Mouse (Mus musculus) layer of hippocampus, adult 9-10 months (tissue): ENCODE measurements around the gene Itpa.

Source experiments
- DNase-seq: peaks from one replicate; pipeline ENCODE4 v3.0.0; 2022; ENCODE audit warnings: low spot score

Itpa gene

DNA sequence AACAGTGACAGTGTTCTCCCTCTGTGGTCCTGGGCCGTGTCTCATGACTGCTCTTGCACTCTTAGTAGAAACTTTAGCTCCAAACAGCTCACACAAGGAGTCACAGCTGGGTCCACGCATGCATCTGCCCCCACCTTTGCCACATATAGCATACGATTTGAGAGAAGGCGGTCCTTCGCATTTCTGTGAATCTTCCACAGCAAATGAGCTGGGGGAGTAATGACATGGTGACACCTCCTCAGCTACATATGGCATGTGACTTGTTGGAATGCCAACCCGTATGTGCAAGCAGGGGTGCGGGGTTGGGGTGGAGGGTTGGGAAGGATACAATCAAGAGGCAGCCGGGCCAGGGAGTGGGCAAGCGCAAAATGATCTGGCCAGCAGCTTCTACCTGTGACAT is 10.9 kb upstream of the Itpa start:
- no peak for DNase-seq

DNA sequence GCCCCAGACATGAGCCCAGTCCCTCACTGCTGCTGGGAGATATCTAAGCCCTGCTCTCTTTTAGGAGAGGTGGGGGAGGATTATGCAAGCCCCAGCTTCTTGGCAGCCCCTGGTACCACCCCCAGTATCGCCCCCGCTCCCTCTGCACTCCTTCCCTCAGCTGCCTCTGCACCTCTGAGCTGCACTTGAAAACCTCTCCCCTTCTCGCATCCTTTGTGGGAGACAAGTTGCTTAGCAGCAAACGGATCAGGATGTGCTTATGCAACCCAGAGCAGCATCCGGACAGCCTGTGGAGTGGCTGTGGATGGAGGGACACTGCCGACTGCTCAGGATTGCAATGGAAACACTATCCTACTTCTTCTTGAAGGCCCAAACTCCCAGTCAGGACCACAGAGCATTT is 9.9 kb upstream of the Itpa start:
- peak; percentile 68 for DNase-seq

DNA sequence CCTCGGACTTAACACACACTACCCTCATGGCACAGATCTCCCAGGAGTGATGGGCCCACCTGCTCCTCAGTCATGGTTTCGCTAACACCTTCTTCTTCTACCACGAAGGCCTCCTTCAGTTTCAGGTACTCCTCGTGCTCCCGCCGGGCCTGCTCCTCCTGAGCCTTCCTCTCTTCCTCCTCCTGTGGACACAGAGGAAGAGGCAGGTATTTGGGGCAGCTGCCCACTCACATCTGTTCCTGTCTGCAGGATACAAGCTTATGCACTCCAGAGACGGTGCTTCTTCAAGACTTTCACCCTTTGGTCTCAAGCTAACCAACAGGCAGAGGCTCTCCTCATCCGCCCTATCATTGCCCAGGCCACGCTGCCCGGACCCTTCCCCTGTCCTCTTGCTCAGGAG is 8.9 kb upstream of the Itpa start:
- DNase-seq = no peak

DNA sequence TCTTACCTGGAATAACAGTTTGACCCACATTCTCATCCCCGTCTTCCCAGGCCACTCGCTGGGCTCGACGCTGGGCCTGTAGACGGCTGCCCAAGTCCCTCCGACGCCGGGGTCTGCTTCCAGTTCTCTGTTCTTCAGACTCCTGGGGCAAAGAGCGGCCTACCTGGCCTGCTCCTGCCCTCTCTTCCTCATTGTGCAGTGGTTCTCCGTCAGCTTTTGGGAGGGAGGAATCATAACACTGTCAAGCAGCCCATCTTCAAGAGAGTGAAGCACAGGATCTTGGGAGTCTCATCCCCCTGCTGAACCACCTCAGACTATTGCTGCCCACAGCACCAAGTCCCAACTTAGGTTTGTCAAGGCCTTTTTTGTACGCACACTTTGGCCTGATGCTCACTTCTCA is 4.1 kb upstream of the Itpa start:
- DNase-seq = no peak

DNA sequence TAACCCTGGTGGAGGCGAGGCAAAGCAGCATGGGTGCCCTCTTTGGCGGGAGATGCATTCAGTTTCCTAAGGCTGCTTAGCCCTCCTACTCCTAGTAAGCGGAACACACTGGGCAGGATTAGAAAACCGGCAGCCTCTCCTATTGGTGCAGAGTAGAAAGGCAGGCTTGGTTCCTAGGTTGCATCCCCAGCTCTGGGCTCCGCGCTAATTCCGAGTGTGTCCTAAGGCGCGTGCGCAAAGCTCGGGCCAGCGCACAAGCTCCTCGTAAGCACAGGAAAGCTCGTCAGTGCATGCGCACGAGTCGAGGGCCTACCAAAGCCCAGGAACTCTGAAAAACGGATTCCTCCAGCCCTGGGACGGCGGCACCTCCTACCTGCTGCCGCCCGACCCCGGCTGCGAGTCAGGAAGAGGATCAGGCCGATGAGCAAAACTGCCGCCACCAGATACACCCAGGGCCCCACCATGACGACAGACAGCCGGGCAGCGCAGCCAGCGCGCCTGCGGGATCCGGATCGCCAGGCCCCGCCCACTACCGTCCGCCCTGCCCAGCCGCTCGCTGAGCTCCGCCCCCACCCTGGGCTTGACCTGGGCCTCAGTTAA is 3.2 kb upstream of the Itpa start, which contains the start of gene Ddrgk1:
Gene Ddrgk1, minus strand, starts transcription at position 558 of the 600 bp plus-strand sequence.
- DNase-seq = peak; percentile 92

DNA sequence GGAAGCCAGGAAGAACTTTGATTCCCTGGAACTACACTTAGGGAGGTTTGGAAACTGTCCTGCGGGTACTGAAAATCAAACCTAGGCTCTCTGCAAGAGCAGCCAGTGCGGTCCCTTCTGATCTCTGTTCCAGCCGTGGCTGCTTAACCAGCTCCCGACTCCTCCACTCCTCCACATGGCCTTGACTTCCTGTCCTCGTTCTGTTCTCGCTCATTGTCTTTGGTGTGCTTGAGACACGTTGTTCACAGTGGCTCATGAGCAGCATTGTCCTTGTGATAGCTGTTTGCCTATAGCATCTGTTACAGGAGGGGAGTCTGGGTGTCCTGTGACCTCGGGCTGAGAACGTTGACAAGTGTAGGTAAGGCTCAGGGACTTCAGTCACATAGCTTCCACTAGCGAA is 9.8 kb downstream of the Itpa start:
- no peak for DNase-seq

DNA sequence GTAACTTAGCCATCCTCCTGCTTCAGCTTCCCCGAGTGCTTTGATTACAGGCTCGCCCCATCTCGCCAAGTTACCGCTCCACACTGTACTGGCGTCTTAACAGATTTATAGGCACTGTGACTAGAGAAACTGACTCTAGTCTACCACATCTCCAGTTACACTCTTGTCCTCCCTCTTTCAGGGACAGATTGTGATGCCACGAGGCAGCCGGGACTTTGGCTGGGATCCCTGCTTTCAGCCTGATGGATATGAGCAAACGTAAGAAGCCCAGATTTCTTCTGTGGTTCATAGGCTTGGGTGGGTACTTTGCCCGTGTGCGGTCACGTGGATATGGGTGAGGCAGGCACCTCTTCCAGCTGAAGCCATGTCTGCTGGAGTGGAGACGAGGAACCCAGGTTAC is 11.7 kb downstream of the Itpa start:
- DNase-seq = no peak

DNA sequence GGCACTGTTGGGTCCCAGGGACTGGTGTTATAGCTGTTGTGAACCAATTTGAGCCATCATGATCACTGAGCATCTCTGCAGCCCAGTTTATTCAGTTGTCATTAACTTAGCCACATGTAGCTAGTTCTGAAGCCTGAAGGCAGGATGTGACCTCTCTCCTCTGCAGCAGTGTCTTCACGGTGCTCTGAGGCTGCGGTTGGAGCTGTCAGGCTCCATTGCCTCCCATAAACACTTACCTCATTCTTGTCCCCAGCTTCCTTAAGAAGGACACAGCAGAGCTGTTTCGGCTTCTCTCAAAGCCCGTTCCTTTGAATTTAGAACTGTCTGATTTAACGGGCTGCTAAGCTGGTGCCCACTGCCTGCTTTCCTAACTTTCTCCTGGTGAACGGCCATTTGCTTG is 12.5 kb downstream of the Itpa start:
- no peak for DNase-seq

DNA sequence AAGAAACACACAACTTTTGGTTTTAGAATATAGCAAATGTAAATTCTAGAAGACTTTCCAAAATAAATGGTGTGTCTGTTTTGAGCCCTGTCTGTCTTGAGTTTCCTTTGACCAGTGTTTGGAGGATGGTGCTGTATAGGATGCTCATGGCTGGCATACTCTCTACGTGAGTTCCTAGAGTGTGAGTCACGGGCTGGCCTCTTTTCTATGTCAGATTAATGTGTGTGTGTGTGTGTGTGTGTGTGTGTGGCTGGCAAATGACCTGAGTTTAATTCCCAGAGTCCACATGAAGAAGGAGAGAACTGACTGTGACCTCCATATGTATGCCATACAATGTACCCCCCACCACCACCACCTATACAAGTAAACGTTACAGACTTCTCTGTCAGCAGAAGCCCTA is 14.1 kb downstream of the Itpa start:
- no peak for DNase-seq

DNA sequence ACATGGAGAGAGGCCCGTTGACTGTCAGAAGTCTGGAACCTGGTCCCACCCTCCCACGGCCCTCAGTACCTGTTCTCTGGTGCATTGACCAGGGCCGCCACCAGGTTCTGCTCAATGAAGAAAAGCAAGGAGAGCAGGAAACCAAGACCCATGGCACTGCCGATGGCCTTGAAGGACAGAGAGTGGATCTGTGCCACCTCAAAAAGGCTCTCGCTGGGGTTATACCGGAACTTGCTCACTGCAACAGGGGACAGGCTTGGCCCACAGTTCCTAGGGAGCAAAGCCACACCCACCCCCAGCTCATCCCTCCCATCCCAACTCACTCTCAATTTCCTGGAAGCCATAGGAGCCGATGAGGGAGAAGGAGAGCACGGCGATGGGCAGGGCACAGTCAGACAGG is 18.0 kb downstream of the Itpa start:
- DNase-seq = no peak

DNA sequence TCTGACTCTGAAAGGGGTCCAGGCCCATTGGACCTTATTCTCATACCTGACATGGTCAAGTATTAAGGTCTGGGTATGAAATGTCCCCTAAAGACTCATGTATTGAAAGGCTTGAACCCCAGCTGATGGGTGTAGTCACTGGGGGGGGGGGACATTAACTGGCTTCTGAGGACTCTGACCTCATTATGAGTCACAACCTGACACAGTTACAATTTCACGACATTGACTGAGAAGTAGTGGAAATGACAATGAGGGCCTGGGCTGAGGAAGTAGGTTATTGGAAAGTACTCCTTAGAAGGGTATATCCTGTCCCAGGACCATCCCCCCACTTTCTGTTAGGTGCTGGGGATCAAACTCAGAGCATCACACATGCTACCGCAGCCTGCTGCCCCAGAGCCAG is 21.6 kb downstream of the Itpa start:
- no peak for DNase-seq

DNA sequence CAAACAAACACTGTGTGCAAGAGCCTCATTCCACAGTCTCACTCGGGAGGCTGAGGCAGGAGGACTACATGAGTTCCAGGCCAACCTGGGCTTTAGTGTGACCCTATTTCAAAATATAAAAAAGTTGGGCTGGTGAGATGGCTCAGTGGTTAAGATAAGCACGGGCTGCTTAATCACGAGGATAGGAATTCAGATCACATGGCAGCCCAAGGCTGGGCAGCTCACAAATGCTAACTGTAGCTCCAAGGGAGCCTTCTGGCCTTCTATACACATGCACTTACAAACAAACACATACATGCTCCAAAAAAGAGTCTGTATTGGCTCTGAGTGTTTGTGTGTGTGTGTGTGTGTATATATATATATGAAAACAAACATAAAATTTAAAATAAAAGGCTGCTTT is 26.2 kb downstream of the Itpa start:
- DNase-seq = no peak

DNA sequence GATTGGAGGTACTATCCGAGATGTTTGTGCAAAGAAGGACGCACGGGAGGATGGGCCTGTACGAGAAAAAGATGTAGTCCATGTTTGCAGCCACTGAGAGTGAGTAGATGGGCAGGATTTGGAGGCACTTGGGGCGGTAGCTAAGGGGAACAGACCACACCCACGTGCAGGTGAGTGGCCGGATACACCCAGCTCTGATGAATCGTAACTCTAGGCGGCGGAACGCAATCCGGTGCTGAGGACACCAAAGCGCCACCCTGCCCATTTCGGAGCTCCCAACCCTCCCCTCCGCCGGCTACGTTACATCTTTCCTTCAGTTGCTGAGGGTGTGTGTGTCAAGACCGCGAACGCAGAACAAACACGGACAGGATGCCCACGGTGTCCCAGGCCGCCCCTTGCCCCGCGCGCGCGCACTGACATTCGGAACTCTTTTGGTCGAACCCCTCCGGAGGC is 29.3 kb downstream of the Itpa start:
- no peak for DNase-seq

DNA sequence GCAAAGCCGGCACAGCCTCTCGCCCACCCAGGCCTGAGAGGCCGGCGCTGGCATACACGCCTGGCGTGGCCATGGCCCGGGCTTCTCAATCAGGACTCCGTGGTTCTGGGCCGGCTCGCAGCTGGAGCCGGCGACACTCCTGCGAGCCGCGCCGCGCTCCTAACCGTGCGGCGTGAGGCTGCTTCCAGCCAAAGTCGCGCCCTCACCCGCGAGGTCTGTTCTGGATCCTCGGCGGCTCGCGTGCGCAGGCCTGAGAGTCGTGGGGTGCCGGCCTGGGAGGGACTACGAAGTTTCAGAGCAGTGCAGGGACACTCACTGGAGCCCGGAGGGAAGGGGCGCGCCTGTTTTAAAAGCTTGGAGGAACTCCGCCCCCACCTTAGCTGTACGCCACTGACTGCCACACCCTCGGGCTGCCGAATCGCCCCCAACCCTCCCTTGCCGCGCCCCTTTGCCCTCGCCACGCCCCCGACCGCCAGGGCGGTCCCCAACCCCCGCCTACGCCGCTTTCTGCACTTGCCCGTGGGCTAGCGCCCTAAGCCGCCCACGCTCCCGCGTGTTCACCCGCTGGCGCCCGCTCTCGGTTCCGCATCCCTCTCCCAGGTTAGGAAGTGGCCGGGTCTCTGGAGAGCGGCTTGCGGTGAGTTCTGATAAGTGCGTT is 29.9 kb downstream of the Itpa start, which contains the start of gene Slc4a11:
Gene Slc4a11, minus strand, starts transcription at position 367 of the 658 bp plus-strand sequence.
- DNase-seq = no peak

DNA sequence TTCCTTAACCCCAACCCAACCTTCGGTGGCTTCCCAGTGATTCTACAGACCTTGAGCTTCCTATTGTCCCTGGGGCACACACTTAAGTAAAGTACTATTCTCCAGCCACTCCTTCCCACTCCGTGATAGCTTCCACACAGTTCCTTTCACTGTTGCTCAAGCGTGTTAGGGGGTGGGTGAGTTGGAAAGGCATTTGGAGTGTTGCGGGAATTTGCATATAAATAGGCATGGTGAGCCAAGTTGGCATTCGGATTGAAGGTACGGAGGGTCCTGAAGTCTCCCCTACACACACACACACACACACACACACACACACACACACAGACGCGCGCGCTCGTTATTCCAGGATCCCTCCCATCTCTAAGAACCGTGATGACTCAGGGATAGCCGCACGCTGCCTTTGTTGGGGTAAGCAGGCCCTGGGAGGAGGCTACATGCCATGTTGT is 30.4 kb downstream of the Itpa start:
- DNase-seq = no peak

DNA sequence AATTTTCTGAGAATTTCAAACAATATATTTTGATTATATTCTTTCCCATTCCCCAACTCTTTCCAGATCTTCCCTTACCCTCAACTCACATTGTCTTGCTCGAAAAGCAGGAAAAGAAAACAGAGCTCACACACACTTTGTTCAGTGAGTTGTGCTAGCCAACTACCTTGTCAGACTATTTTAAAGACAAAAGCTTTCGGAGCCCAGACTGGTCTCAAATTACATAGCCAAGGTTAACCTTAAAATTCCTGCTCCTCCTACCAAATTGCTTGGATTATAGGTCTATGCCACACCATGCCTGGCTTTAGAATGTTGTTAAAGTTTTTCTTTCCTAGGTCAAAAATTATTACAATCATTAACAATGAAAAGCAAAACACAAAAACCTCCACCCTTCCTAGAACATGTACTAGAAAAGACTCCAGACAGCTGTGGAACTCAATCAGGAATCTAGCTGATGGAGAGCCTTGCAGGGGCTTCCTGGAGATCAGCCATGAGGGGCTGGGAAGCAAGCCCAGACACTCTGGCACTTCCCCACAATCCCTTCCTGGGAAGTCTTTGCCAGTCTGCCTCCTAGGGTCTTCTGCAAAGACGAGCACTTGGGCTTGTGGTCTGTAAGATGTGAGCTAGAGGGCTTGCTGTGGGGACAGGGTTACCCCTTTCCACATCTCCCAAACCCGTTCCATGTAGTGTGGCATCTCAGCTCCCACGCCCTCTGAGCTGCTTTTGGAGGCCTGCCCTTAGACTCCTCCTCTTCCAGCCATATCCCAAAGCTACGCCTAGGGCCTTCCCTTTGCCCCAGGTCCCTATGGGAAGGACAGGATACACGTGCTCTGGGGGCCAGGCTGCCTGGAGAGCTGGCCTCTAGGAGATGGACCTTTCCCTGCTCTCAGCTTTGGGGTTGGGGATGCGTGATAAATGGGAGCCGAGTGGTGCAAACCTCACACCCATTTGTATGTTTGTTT is 36.9 kb downstream of the Itpa start:
- DNase-seq = no peak

DNA sequence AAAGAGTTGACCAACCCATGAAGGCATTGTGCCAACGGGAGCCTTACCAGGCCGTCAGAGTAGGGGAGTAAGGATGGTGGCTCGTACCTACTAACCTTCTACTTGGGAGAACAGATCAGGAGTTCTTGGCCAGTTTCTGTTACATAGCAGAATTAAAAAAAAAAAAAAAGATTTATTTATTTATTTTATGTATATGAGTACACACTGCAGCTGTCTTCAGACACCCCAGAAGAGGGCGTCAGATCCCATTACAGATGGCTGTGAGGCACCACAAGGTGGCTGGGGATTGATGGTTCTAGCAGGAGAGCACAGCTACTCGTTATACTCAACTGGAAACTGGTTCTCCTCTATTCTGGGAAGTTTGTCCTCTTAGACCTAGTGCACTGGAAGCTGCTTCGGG is 37.8 kb downstream of the Itpa start:
- no peak for DNase-seq

DNA sequence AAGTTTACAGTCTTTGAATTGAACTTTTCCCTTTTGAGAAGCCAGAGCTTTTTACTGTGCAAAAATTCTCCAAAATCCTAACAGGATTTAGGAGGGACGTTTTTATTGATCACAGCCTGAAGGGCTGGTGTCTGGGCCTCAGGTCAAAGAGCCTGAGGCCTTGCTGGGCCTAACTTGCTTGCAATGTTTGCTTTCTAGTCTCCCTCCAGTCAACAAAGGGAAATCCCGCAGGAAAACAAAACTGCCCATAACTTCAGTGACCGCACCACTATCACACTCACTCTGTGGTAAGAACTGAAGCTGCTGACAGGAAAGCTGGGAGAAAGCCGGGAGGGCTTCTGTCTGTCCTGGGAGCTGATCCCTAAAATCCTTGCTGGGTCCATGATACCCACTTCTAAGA is 39.2 kb downstream of the Itpa start:
- no peak for DNase-seq

DNA sequence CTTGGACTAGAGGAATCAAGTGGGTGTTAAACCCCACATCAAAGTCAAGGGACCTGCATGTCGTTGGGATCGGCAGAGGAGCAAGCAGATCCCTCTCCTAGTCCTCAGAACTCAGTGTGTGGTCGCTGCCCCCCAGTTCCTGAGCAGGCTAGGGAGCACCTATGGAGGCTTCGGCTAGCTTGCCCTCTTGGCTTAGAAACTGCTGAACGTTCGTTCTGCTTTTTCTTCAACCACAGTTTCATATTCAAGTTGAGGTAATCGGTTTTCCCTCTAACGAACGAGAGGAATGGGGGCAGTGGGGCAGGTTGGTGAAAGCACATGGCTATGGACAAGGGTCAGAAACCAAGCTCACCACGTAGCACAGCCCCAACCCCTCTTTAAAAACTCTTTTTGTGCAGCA is 39.6 kb downstream of the Itpa start:
- DNase-seq = no peak

DNA sequence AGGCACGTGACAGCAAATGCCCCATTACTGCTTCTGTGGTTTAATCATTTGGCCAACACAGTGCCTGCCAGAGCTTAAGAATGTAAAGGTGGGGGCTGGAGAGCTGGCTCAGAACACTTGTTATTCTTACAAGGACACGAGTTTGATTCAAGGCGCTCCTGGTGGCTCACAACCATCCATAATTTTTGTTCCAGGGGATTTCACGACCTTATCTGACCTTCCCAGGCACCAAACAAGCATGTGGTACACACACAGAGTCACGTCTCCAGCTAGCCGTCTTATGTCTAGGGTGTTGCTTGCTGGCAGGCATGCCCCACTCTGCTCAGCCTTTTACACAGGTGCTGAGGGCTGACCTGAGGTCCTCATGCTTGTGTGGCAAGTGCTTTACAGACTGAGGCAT is 50.5 kb downstream of the Itpa start:
- DNase-seq = no peak

DNA sequence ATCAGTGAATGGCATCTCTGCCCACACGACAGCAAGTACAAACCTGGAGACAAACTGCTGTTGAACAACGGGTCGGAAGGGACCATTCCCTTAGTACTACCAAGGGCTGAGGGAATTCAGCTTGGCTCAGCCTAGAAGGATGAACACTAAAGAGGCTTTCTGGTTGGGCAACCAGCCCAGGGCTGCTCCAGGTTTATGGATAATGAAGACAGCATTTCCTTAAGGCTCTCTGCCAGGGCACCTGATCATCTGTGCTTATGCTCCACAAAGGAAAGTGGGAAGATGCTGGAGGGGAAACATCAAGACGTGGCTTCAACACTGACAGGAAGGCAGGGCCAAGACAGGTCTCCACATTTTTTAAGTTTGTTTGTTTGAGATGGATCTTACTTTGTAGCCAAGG is 57.0 kb downstream of the Itpa start:
- no peak for DNase-seq

DNA sequence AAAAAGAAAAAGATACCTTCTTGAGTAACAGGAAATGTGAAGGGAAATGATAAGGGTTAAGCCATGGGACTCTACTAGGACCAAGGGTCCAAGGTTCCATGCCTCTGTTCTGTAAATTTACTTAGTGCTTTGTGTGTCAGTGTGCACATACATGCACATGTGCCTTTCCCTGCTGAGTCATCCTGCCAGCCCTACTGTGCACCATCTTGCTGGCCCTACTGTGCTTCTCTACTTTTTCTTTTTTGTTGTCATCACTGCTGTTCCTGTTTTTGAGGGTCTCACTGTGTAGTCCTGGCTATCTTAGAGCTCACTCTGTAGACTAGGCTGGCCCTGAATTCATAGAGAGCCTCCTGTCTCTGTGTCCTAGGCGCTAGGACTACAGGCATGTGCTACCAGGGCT is 60.3 kb downstream of the Itpa start:
- no peak for DNase-seq
